Mouse (Mus musculus) embryonic fibroblast, embryonic 13.5 days (primary cell): ENCODE measurements at regions not wholly inside any gene's neighbourhood (a gene's known extent, or its start where the extent isn't known, plus 50 kb on each side); places are given as distances from the start of the nearest gene placed in this dataset.

ENCODE experiments used
- CTCF ChIP-seq: IDR thresholded peaks from 2 replicates; pipeline ENCODE4 v1.5.1; 2011; ENCODE audit warnings: mild to moderate bottlenecking, control low read depth, low read length, moderate library complexity, borderline replicate concordance; ENCODE audit not compliant: insufficient read depth
- POLR2A ChIP-seq: IDR thresholded peaks from 2 replicates; pipeline ENCODE4 v1.6.1; 2011; ENCODE audit warnings: low read depth, mild to moderate bottlenecking, control low read depth, low read length, moderate library complexity

GRCm38 (mm10) chr4:127701651-127702050 is 269.1 kb downstream of the CK137956 start:
- TF ChIP-seq POLR2A (no peak), CTCF (no peak)
